Mouse (Mus musculus): ENCODE data around the gene Eva1b. TPM values are rescaled to one million over a fixed set of nuclear protein-coding genes. Genes with fewer than 3 reads are reported as not detected.
"Not testable (repeated sequence)": the region's sequence is repeated elsewhere in the genome, so short reads cannot be mapped to it uniquely, and the experiment has no call there.

Eva1b gene
- total RNA-seq, 4 experiments from 2014 or later = 2.0 to 4.9 (median 2.6) TPM

DNA sequence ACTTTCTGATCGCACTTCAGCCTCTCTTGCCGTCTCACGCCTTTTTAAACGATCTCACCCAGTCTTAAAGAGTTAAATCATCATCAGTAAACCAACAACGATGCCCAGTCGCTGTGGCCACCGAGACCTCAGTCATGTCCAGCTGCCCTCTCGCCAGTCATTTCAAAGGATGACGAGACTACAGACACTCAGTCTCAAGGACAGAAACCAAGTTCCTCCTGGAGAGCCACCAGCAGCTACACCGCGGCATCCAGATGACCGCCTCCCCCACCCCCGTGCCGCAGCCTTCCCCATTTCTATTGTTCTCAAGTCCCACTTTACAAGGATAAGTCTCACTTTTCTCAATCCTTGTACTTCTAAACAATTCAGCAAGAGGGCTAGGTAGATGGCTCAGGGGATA, 5.3 kb downstream of the Eva1b start:
- no peak for DNase-seq (ENCODE audit: low spot score in 2 of 2)

DNA sequence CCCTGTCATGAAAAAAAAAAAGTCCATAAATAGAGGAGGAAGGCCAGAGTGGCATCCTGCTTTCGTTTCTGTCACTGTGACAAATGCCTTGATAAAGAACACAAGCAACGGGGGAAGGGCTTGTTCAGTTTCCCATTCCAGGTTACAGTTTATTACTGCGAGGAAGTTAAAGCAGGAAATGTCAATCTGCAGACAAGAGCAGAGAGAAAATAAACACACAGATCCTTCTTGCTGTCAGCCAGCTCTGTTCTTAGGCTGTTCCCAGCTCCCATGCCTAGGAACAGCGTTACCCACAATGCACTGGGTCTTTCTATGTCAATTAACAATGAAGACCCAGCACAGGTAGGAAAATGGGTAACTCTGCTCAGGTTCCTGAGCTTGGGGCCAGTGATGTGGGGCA, 7.6 kb downstream of the Eva1b start:
- no peak for DNase-seq (ENCODE audit: low spot score in 2 of 2)

DNA sequence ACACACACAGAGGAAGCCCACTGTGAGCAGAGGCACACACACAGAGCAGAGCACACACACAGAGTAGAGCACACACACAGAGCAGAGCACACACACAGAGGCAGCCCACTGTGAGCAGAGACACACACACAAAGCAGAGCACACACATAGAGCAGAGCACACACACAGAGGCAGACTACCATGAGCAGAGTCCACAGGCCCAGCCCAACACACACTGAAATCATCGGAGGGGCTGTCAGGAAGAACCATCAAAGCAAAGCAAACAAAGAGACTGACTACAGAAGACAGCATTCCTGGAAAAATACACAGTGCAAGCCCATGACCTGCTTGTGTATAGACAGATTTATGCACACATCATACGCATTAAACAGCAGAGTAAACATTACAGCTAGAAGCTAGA, 8.3 kb downstream of the Eva1b start:
- no peak for DNase-seq (ENCODE audit: low spot score in 2 of 2)

DNA sequence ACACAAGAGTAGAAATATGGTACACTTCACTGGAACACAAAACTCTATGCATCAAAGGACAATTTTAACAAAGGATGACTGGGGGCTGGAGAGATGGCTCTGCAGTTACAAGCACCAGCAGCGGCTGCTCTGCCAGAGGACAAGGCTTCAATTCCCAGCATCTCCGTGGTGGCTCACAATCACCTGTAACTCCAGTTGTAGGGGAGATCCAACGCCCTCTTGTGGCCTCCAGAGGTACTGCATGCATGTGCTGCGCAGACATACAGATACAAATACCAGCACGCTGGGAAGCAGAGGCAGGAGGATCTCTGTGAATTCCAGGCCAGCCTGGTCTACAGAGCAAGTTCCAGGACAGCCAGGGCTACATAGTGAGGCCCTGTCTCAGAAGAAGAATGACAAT, 9.1 kb downstream of the Eva1b start:
- DNase-seq (ENCODE audit: low spot score in 2 of 2) = no peak

DNA sequence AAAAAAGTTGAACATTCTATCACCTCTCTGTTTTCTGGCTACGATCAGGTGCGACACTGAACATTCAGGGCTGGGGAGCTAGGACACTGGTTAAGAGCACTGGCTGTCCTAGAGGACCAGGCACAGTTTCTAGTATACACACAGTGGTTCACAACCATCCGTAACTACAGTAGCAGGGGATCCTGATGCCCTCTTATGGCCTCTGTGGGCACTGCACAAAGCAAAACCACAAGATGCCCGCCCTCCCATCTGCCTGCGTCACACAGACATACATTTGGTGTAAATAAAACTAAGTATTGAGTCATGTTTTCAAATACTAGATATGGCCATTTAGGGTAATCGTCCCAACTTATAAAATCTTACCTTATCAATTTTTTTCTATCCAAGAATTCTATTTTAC, 10.0 kb downstream of the Eva1b start:
- no peak for DNase-seq (ENCODE audit: low spot score in 2 of 2)

DNA sequence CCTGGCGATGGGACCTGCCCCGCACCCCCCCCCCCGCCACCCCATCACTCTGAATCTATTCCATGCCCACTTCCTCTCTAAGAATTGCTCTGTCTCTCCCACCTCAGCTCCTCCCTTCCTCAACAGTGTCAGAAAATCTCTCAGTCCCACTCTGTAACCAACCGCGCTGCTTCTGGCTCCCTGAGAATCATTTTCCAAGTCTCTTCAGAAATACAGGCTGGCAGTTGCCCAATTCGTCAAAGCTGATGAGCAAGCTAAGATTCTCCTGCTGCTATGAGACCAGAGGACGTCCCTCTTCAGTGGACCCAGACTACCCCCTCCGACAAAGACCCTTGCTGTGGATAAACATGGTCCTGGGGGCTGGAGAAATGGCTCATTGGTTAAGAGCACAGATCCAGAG, 11.9 kb downstream of the Eva1b start:
- DNase-seq (ENCODE audit: low spot score in 2 of 2) = no peak

DNA sequence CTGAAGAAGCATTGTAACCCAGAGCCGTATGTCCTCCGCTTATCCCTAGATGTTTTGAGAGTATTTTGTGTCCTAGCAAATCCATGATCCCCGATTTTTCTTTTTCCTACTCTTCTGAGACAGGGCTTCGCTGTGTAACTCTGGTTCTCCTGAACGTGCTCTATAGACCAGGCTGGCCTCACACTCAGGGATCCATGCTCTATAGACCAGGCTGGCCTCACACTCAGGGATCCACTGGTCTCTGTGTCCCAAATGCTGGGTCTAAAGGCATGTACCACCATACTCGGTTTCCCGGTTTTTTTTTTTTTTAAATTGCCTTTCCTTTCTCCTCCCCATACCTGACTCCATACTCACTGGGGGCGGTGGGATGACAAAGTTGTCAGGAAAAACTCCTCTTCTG, 13.4 kb downstream of the Eva1b start:
- no peak for DNase-seq (ENCODE audit: low spot score in 2 of 2)

DNA sequence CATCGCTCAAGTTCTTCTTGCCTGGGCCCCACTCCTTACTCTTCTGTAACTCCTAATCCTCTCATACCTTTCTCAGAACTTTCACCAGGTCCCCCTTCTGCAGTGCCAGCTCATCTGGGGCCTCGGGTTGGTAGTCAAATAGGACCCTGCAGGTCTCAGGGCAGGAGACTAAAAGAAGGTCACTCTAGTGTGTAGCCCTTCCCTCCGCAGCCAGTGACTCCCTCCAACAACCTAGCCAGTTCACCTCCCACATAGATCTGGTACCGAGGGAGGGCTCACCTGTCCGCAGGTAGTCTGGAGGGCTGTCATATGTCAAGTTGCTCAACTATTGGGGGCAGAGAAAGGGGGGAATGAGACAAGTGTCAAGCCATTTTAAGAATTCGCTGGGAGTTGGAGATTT, 13.9 kb downstream of the Eva1b start:
- no peak for DNase-seq (ENCODE audit: low spot score in 2 of 2)

DNA sequence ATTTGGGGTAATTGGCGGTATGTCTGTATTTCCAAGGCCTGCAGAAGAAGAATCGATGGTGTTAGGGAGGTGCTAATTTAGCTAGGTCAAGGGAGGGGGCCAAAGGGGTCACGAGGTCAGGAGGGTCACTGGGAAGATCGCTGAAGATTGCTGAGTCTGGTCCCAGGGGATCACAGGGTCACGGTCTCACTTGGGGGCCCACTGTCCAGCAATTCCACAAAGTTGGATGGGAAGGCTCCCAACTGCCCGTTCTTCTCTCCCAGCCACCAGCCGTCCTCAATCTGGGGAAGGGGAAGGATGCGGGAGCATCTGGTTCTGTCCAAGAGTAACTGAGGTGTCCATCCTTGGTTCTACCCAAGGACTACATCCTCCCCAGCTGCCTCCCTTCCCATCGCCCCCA, 14.4 kb downstream of the Eva1b start:
- no peak for DNase-seq (ENCODE audit: low spot score in 2 of 2)

DNA sequence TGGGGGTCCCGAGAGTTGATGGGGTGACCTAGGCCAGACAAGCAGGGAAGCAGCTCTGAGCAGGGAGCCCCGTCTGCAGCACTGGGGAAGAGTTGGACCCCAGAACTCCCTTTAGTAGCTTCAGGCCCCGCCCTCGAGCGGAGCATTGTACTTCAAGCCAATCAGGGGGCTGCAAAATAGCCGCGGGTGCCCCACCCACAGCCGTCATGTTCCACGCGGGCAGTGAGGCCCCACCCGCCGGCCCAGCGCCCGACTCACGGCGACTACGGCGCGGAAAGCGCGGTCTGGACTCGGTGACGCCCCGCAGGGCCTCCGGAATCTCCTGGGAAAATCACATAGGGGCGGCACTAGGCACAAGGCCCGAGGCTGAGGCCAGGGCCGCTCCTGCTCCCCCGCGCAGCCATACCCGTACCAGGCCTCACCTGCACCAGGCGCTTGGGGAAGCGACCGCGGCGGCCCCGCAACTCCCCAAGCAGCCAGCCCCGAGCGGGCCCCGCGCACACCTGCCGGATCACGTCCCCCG, 15.1 kb downstream of the Eva1b start:
- DNase-seq (ENCODE audit: low spot score in 2 of 2) = peak; percentile 87

DNA sequence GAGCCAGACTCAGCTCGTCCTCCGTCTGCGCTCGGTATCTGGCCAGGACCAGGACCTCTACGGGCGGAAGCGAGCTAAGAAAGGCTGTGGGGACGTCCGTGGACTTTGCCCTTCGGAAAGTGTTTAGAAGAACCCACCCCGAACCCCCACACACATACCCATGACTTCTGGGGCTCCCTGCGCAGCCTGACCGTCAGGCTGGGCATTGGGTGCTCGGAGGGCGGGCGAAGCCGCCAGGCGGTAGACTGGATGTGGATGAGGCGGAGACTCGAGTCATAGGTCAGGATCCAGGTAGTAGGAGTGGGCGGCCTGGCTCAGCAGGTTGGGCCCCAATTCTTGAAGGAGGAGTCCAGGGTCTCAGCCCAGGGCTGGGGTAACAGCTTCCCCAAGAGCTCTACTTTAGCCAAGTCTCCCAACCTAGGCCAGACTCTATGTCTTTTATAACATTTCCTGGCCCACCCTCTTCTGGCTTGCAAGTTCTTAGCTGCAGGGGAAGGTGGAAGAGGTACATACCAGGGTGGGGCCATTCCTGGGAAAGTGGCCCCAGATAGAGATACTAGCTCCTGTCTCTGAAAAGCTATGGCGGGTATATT, 15.6 kb downstream of the Eva1b start, which contains the start of gene Sh3d21:
Sh3d21 (minus strand) TSS at position 425 of the 593 bp plus-strand sequence.
- no peak for DNase-seq (ENCODE audit: low spot score in 2 of 2)

DNA sequence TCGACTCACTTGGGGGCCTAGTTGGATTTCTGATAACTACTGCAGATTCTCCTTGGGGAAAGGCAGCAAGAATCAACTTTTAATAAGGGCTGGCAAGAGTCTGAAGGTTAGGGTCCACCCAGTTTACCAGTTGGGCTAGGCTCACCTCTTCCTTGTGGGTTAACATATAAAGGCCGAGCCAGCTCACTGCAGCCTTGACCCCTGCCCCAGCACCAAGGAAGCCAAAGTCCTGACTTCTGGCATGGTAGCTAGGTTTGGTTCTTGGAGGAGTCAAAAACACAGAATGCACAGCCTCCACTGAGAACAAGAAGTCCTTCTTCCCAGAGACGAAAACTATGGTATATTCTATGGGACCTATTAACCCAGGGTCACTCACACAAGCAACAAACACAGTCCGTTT, 16.1 kb downstream of the Eva1b start:
- DNase-seq (ENCODE audit: low spot score in 2 of 2) = no peak

DNA sequence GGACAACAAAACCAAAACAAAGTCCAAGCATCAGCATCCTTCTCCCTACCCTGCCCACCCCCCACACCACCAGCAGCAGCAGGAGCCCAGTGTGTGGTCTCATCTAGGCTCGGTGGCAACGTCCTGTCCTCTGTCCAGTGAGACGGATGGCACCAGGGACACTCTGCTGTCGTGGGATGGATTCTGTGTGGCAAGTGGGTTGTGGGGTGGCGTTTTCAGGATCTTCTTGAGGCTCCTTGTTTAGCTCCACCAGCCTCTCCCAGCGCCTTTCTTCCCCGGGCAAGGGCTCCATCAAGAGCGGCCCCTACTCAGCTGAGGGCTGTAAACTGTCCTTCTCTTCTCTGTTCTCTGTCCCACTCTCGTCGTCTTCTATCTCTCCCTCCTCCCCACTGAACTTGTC, 17.5 kb downstream of the Eva1b start:
- DNase-seq (ENCODE audit: low spot score in 2 of 2) = not testable (repeated sequence)

DNA sequence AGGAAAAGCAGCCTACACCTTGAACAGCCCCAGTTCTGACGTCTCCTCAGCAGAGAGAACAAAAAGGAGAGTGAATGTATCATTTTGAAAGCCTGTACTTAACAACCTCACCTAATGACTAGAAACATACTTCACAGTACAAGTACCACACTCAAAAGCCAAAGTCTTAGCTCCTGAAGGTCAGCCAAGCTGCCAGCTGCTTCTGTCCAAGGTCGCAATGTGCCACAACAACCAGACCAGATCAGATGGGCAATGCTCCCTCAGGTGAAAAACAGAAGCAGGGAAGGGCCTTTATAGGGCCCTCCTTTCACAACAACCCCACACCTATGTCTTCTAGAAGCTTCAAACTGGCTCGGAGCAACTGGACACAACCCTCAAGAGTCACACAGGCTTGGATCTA, 18.5 kb downstream of the Eva1b start:
- no peak for DNase-seq (ENCODE audit: low spot score in 2 of 2)

DNA sequence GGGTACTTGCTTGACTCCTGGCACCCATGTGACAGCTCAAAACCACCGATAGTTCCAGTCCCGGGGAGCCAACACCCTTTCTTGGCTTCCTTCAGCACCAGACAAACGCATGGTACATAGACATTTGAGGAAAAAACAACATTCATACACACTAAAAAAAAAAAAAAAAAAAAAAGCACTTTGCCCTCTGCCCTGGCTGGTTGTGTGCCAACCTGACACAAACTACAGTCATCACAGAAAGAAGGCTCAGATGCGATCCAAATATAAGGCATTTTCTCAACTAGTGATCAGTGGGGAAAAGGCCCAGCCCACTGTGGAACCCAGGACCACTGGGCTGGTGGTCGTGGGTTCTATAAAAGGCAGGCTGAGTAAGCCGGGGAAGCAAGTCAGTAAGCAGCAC, 21.3 kb downstream of the Eva1b start:
- no peak for DNase-seq (ENCODE audit: low spot score in 2 of 2)

DNA sequence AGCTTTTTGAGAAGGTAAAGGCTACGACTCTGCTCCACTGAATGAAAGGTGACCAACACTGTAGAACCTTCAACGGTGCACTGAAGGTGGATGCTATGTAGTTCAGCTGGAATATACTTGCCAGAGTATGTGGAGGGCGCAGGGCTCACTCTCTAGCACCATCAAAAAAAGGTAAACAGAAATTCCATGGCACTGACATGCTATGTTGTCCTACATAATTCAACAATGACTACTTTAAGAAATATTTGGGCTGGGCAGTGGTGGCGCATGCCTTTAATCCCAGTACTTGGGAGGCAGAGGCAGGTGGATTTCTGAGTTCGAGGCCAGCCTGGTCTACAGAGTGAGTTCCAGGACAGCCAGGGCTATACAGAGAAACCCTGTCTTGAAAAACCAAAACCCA, 23.2 kb downstream of the Eva1b start:
- not testable (repeated sequence) for DNase-seq (ENCODE audit: low spot score in 2 of 2)

DNA sequence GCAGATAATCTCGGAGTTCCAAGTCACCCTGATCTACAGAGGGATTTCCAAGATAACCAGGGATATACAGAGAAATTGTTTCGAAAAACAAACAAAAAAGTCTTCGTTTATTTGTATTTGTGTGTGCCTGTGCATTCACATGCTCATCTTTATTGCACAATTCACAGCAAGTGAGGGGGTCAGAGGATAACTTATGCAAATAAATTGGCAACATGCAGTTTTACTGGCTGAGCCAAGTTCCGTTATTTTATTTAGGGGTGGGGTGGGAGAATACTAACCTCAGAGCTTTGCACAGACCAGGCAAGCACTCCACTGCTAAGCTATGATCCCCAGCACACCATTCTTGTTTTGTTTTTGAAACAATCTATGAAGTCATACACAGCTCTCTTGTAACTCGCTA, 26.3 kb downstream of the Eva1b start:
- DNase-seq (ENCODE audit: low spot score in 2 of 2) = no peak

DNA sequence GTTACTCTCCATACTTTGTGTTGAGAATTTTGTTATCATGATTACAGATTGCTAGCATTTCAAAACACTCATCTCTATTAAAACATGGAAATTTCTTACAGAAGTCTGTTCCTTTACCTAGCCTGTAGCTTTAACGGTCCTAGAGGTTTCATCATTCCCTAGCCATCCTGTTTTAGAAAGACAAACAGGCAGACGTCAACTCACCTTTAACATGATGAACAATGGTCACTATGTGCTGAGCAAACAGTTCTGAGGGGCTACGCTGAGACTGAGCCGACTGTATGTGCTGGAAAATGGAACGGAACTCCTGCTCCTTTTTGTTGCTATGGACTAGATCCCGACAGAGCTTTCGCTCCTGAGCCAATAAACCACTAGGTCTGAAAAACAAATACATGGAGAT, 28.4 kb downstream of the Eva1b start:
- not testable (repeated sequence) for DNase-seq (ENCODE audit: low spot score in 2 of 2)

DNA sequence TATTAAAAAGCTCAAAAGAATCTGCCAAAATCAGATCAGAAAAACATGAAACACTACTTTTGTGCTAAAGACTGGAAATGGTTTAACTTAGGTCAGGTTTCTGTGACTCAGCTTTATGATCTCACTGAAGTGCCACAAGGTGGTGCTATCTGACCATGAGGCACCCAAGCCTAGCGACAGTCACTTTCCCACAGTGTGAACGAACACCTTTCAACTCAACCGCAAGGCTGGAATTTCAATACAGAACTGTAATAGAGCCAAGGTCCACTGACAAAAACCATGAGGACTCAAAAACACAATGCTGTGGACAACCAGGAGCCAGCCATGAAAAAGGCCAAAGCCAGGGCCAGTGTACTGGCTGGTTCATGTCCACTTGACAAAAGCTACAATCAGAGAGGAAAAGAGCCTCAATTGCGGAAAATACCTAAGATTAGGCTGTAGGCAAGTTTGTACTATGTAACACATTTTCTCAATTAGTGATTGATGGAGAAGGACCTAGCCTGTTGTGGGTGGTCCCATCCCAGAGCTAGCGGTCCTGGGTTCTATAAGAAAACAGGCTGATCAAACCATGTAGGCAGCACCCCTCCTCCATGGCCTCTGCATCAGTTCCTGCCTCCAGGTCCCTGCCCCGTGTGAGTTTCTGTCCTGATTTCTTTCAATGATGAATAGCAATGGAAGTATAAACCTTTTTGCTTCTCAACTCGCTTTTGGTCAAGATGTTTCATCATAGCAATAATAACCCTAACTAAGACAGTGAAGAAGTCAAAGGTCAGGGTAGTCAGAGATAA, 33.8 kb downstream of the Eva1b start:
- DNase-seq (ENCODE audit: low spot score in 2 of 2) = no peak

DNA sequence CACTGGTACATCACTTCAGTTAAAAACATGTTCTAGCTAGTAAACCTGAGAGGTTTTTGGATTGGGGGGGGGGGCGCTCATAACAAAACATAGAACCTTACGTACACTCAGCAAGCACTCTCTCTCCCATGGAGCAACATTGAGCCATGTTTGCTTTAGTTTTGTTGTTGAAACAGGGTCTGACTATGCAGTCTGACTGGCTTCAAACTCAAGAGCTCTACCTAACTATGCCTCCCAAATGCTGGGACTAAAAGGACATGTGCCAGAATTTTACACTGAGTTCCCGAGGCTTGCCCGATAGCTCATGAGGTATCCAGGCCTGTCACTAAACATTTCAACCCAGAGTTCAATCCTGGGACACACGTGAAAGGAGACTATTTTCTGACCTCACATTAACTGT, 35.5 kb downstream of the Eva1b start:
- no peak for DNase-seq (ENCODE audit: low spot score in 2 of 2)

DNA sequence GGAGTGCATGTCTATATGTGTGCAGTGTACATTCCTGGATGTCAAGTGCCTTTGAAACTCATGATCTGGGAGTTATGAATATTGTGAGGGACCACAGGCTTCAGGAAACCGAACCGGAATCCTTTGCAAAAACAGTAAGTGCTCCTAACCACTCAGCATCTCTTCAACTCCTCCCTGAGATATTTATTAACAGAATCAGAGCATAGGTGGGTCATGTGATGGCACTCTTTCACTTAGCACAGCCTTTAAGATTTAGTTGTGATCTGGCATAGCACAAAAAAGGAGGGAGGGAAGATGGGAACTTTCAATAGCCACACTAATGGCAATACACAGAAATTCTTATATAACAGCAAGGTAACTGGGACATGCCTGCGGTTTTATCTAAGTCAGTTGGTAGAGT, 39.6 kb downstream of the Eva1b start:
- DNase-seq (ENCODE audit: low spot score in 2 of 2) = no peak

DNA sequence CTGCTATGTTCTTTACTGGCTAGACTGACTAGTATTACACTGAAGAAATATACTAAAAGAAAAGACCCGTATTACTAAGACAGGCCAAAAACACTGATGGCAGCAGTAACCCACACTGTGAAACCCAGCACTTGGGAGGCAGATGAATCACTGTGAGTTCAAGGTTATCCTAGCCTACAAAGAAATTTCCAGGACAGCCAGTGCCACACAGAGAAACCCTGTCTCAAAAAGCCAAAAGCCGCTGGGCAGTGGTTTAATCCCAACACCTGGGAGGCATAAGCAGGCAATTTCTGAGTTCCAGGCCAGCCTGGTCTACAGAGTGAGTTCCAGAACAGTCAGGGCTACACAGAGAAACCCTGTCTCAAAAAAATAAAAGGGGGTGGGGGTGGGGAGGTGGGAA, 43.1 kb downstream of the Eva1b start:
- no peak for DNase-seq (ENCODE audit: low spot score in 2 of 2)

DNA sequence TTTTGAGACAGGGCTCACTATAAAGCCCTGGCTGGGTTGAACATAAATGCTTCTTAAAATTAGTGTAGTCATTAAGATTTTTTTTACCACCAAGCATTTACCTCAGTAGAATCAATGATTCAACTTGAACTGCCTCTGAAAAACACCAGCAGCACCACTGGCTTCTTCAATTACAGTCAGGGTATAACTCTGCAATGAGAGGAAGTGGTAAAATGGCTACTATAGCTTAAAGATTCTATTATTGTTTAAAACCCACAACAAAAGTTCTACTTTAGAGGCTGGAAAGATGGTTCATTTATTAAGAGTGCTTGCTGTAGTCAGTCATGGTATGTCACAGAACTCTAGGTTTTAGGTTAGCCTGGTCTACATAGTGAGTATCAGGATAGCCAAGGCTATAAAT, 46.7 kb downstream of the Eva1b start:
- DNase-seq (ENCODE audit: low spot score in 2 of 2) = no peak
